Mouse (Mus musculus): ENCODE measurements at regions not wholly inside any gene's neighbourhood (a gene's known extent, or its start where the extent isn't known, plus 50 kb on each side); places are given as distances from the start of the nearest gene placed in this dataset.

GRCm38 (mm10) chr16:25176870-25177269, 109.7 kb upstream of the Tprg start:
- TF ChIP-seq POLR2A (IDR thresholded peaks at IDR 0.05; ENCODE audit: low read depth, low read length) (no peak), CTCF (IDR thresholded peaks at IDR 0.05; ENCODE audit: borderline replicate concordance, insufficient read depth, low read length) (no peak)

Measured in embryonic fibroblast, embryonic 13.5 days (primary cell).